Mouse (Mus musculus) midbrain, embryonic 16.5 days (tissue): ENCODE measurements around the gene Kremen1. TPM values are rescaled to one million over a fixed set of nuclear protein-coding genes. Genes with fewer than 3 reads are reported as not detected.

Source experiments
- ATAC-seq: fragments of 200-750 bp; cut with Nextera tagmentation; 2 replicates; pipeline ENCODE4 v1.8.0; 2017; ENCODE audit warnings: moderate TSS enrichment
- H3K27ac ChIP-seq: fragments of 300-500 bp; sonication (generic); 2 replicates; pipeline ENCODE4 v1.5.1; 2014; ENCODE audit warnings: mild to moderate bottlenecking, low read length, mixed read lengths
- H3K27me3 ChIP-seq: fragments of 300-500 bp; sonication (generic); 2 replicates; pipeline ENCODE4 v1.6.1; 2014; ENCODE audit warnings: low read depth, low read length, mixed read lengths; ENCODE audit not compliant: control insufficient read depth, insufficient read depth
- H3K36me3 ChIP-seq: fragments of 300-500 bp; sonication (generic); 2 replicates; pipeline ENCODE4 v1.6.1; 2014; ENCODE audit warnings: mild to moderate bottlenecking, low read length, moderate library complexity, mixed read lengths; ENCODE audit not compliant: control insufficient read depth, insufficient read depth
- H3K4me1 ChIP-seq: fragments of 300-500 bp; sonication (generic); 2 replicates; pipeline ENCODE4 v1.6.1; 2014; ENCODE audit warnings: mild to moderate bottlenecking, low read length, mixed read lengths; ENCODE audit not compliant: control insufficient read depth, insufficient read depth
- H3K4me2 ChIP-seq: fragments of 300-500 bp; sonication (generic); 2 replicates; pipeline ENCODE4 v1.6.1; 2014; ENCODE audit warnings: mild to moderate bottlenecking, low read length, mixed read lengths
- H3K4me3 ChIP-seq: fragments of 300-500 bp; sonication (generic); 2 replicates; pipeline ENCODE4 v1.5.1; 2014; ENCODE audit warnings: low read depth, mild to moderate bottlenecking, low read length, moderate library complexity, mixed read lengths
- H3K9ac ChIP-seq: fragments of 300-500 bp; sonication (generic); 2 replicates; pipeline ENCODE4 v1.6.1; 2014; ENCODE audit warnings: low read depth, low read length, mixed read lengths
- H3K9me3 ChIP-seq: fragments of 300-500 bp; sonication (generic); replicated peaks from 2 replicates; pipeline ENCODE4 v1.6.1; 2014; ENCODE audit warnings: mild to moderate bottlenecking, low read length, mixed read lengths; ENCODE audit not compliant: control insufficient read depth, poor library complexity, severe bottlenecking
- WGBS: fragments of 180-500 bp; shearing (Covaris S2); extraction: QIAGEN DNeasy Blood & Tissue Kit; methylation state at CpG from one replicate; pipeline ENCODE4 v1.1.7; 2014; 5-methylcytosine and 5-hydroxymethylcytosine counted together
- polyA plus RNA-seq: library from polyadenylated mRNA; unstranded; fragments of >200 nt; fragmentation: Nextera tagmentation; extraction: Ambion mirVana; gene quantifications from 2 replicates; pipeline ENCODE4 v1.2.1, GENCODE M21; 2015

Kremen1 gene
- polyA plus RNA-seq, 1 experiment from 2014 or later: 4.8 TPM

DNA sequence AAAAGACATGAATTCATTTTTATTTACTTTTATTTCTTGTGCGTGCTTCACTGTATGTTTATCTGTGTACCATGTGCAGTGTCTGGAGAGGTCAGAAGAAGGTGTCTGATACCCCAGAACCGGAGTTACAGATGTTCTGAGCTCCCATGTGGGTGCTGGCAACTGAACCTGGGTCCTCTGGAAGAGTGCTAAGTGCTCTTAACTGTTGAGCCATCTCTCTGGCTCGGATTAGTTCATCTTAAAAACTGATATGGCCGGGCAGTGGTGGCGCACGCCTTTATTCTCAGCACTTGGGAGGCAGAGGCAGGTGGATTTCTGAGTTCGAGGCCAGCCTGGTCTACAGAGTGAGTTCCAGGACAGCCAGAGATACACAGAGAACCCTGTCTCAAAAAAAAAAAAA lies 18.1 kb downstream of the Kremen1 start:
- no peaks in the 10 kb centered on the region for H3K27me3 ChIP-seq
- H3K9ac ChIP-seq: no peak overlapping the region
- no peak for ATAC-seq
- H3K4me1 ChIP-seq: peaks cover 15% of the 10 kb centered on the region
- WGBS: 96% methylated on average over 7 of the region's 7 CpGs
- no peak overlapping the region for H3K4me2 ChIP-seq
- no peak overlapping the region for H3K4me3 ChIP-seq
- H3K9me3 ChIP-seq: no peaks in the 10 kb centered on the region
- no peaks in the 10 kb centered on the region for H3K36me3 ChIP-seq
- no peak overlapping the region for H3K27ac ChIP-seq

GRCm38 (mm10) chr11:5242158-5242557 lies 19.2 kb downstream of the Kremen1 start:
- Histone ChIP-seq H3K4me2 (no peak overlapping the region), H3K9me3 (no peaks in the 10 kb centered on the region), H3K9ac (no peak overlapping the region), H3K36me3 (no peaks in the 10 kb centered on the region), H3K27me3 (no peaks in the 10 kb centered on the region), H3K4me3 (no peak overlapping the region), H3K4me1 (peaks cover 15% of the 10 kb centered on the region), H3K27ac (no peak overlapping the region)
- ATAC-seq: no peak
- 94% methylated on average over 8 of the region's 8 CpGs for WGBS

- no peaks in the 10 kb centered on the region for H3K9me3 ChIP-seq
- H3K4me1 ChIP-seq: peaks cover 13% of the 10 kb centered on the region
- H3K36me3 ChIP-seq: no peaks in the 10 kb centered on the region
- 0 out of 2 replicates have a peak, but pooled peaks have one; percentile 36 for ATAC-seq
- 0 out of 2 replicates have a peak overlapping the region, but pooled peaks have one; percentile 16 for H3K9ac ChIP-seq
- H3K4me3 ChIP-seq: no peak overlapping the region
- no peaks in the 10 kb centered on the region for H3K27me3 ChIP-seq
- peak overlapping the region; percentile 5; the same call in 1 of the 2 replicates for H3K27ac ChIP-seq
- WGBS: 5% methylated on average over 10 of the region's 10 CpGs
- H3K4me2 ChIP-seq: no peak overlapping the region
Measured at GRCm38 (mm10) chr11:5239706-5240690, 21.4 kb downstream of the Kremen1 start.

DNA sequence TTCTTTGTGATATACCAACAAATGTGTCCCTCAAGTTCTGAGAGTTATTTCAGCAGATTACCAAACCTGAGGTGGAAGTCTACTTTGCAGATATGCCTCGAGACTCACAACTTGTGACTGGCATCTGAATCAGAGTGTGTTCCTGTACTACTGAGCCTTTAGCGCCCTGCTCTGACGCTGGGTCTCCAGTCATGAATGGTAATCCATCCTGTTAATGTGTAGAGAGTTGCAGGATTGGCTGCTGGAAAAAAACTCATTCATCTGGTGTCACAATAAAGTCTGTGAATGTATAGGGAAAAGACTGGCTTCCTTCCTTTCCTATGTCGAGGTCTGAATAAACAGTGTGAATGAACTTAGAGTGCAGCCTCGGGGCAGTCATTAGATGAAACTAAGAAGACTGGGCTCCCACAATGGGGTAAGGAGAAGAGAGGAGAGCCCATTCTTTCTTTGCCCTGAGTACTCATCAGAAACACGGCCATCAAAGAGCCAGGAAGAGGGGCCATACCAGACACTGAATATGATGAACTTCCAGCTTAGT lies 41.4 kb downstream of the Kremen1 start:
- Histone ChIP-seq H3K9me3 (no peaks in the 10 kb centered on the region), H3K27me3 (no peaks in the 10 kb centered on the region), H3K9ac (no peak overlapping the region), H3K4me3 (no peak overlapping the region), H3K36me3 (no peaks in the 10 kb centered on the region), H3K27ac (no peak overlapping the region), H3K4me1 (no peaks in the 10 kb centered on the region), H3K4me2 (no peak overlapping the region)
- 27% methylated on average over 6 of the region's 6 CpGs for WGBS
- ATAC-seq: no peak

DNA sequence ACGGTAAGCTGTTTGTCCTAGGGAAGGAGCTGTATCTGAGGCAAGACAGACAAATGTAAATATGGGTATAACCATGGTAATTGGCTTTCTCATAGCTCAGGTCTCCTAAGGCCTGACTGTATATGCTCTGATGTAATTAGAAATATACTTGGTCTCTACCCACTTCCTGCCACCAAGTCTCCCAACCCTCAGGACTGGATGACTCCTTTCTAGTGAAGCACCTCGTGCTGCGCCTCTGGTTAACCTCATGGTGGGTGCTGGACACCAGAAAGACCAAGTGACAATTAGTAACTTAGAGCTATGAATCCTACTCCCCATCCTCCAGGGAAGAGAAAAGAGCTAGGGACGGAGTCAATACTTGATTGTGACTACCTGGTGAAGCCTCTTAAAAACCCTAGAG lies 42.0 kb downstream of the Kremen1 start:
- no peaks in the 10 kb centered on the region for H3K9me3 ChIP-seq
- H3K4me2 ChIP-seq: no peak overlapping the region
- no peak for ATAC-seq
- H3K27ac ChIP-seq: no peak overlapping the region
- no peaks in the 10 kb centered on the region for H3K27me3 ChIP-seq
- no peak overlapping the region for H3K4me3 ChIP-seq
- 89% methylated on average over 4 of the region's 4 CpGs for WGBS
- no peak overlapping the region for H3K9ac ChIP-seq
- H3K4me1 ChIP-seq: no peaks in the 10 kb centered on the region
- no peaks in the 10 kb centered on the region for H3K36me3 ChIP-seq

- ATAC-seq: no peak
- 92% methylated on average over 14 of the region's 14 CpGs for WGBS
- H3K4me1 ChIP-seq: no peaks in the 10 kb centered on the region
Measured at GRCm38 (mm10) chr11:5215401-5216187, 45.8 kb downstream of the Kremen1 start.

GRCm38 (mm10) chr11:5214483-5215040 lies 46.8 kb downstream of the Kremen1 start:
- no peak overlapping the region for H3K9ac ChIP-seq
- no peak overlapping the region for H3K4me2 ChIP-seq
- H3K27me3 ChIP-seq: no peaks in the 10 kb centered on the region
- no peak overlapping the region for H3K27ac ChIP-seq
- H3K4me3 ChIP-seq: no peak overlapping the region
- H3K9me3 ChIP-seq: no peaks in the 10 kb centered on the region
- no peak for ATAC-seq
- H3K36me3 ChIP-seq: no peaks in the 10 kb centered on the region
- H3K4me1 ChIP-seq: no peaks in the 10 kb centered on the region
- WGBS: 95% methylated on average over 6 of the region's 6 CpGs

More at GRCm38 (mm10) chr11:5215401-5216187, 45.8 kb downstream of the Kremen1 start:
- H3K9ac ChIP-seq: no peak overlapping the region
- H3K27ac ChIP-seq: no peak overlapping the region
- no peaks in the 10 kb centered on the region for H3K9me3 ChIP-seq
- H3K27me3 ChIP-seq: no peaks in the 10 kb centered on the region
- no peak overlapping the region for H3K4me3 ChIP-seq
- no peak overlapping the region for H3K4me2 ChIP-seq
- no peaks in the 10 kb centered on the region for H3K36me3 ChIP-seq

GRCm38 (mm10) chr11:5203054-5203453 lies 58.3 kb downstream of the Kremen1 start:
- Histone ChIP-seq H3K4me3 (no peak overlapping the region), H3K27ac (no peak overlapping the region), H3K4me2 (no peak overlapping the region), H3K4me1 (no peaks in the 10 kb centered on the region), H3K27me3 (no peaks in the 10 kb centered on the region), H3K9ac (no peak overlapping the region), H3K36me3 (no peaks in the 10 kb centered on the region), H3K9me3 (no peaks in the 10 kb centered on the region)
- WGBS: 91% methylated on average over 6 of the region's 6 CpGs
- no peak for ATAC-seq
